Mouse (Mus musculus): Measurements from ENCODE around the gene Afap1l2. TPM values are rescaled to one million over a fixed set of nuclear protein-coding genes. Genes with fewer than 3 reads are reported as not detected.

Afap1l2 gene
- 3.0 and 4.5 TPM in 2 replicates for polyA plus RNA-seq (2015; fragmentation: Nextera tagmentation; extraction: Ambion mirVana)

GRCm38 (mm10) chr19:57007781-57008710, at the start of gene Afap1l2:
Gene Afap1l2 (minus strand): TSS chr19:57008228.
- Histone ChIP-seq H3K9ac (ENCODE audit: low read length) (peak within 1 kb of the TSS; percentile 70), H3K36me3 (ENCODE audit: control insufficient read depth, insufficient read depth) (no peaks in the 10 kb centered on the region), H3K9me3 (replicated peaks; ENCODE audit: control insufficient read depth, low read length) (no peaks in the 10 kb centered on the region), H3K27me3 (ENCODE audit: control insufficient read depth, insufficient read depth, low read length) (peaks cover 25% of the 10 kb centered on the region), H3K27ac (ENCODE audit: low read length) (no peak within 1 kb of the TSS), H3K4me2 (ENCODE audit: low read depth, low read length) (peak within 1 kb of the TSS; percentile 97), H3K4me1 (ENCODE audit: control insufficient read depth, insufficient read depth, low read length) (no peaks in the 10 kb centered on the region), H3K4me3 (ENCODE audit: low read length) (peak within 1 kb of the TSS; percentile 60)
- peak; percentile 68; the same call in 1 of the 2 replicates for ATAC-seq (replicated peaks; ENCODE audit: extremely low read depth, insufficient read depth, low FRiP score)
- 2% methylated on average over 68 of the region's 68 CpGs for WGBS

- no peak overlapping the region for H3K9ac ChIP-seq (ENCODE audit: low read length)
- H3K4me3 ChIP-seq (ENCODE audit: low read length), result no peak overlapping the region
- ATAC-seq (replicated peaks; ENCODE audit: extremely low read depth, insufficient read depth, low FRiP score), result no peak
- no peak overlapping the region for H3K27ac ChIP-seq (ENCODE audit: low read length)
- WGBS, result 97% methylated on average over 2 of the region's 2 CpGs
- H3K9me3 ChIP-seq (replicated peaks; ENCODE audit: control insufficient read depth, low read length), result peaks cover 6% of the 10 kb centered on the region
- H3K4me2 ChIP-seq (ENCODE audit: low read depth, low read length), result no peak overlapping the region
- H3K36me3 ChIP-seq (ENCODE audit: control insufficient read depth, insufficient read depth), result peaks cover 38% of the 10 kb centered on the region
- no peaks in the 10 kb centered on the region for H3K4me1 ChIP-seq (ENCODE audit: control insufficient read depth, insufficient read depth, low read length)
- no peaks in the 10 kb centered on the region for H3K27me3 ChIP-seq (ENCODE audit: control insufficient read depth, insufficient read depth, low read length)
These were observed 49.5 kb upstream of the Afap1l2 start for GRCm38 (mm10) chr19:57057568-57057967.

GRCm38 (mm10) chr19:57055215-57056120, 47.4 kb upstream of the Afap1l2 start:
- Histone ChIP-seq H3K9me3 (replicated peaks; ENCODE audit: control insufficient read depth, low read length) (peaks cover 6% of the 10 kb centered on the region), H3K9ac (ENCODE audit: low read length) (no peak overlapping the region), H3K27me3 (ENCODE audit: control insufficient read depth, insufficient read depth, low read length) (no peaks in the 10 kb centered on the region), H3K4me3 (ENCODE audit: low read length) (no peak overlapping the region), H3K27ac (ENCODE audit: low read length) (no peak overlapping the region), H3K36me3 (ENCODE audit: control insufficient read depth, insufficient read depth) (peaks cover 28% of the 10 kb centered on the region), H3K4me1 (ENCODE audit: control insufficient read depth, insufficient read depth, low read length) (no peaks in the 10 kb centered on the region), H3K4me2 (ENCODE audit: low read depth, low read length) (no peak overlapping the region)
- ATAC-seq (replicated peaks; ENCODE audit: extremely low read depth, insufficient read depth, low FRiP score), result no peak
- WGBS, result 85% methylated on average over 16 of the region's 16 CpGs

- H3K4me1 ChIP-seq (ENCODE audit: control insufficient read depth, insufficient read depth, low read length), result no peaks in the 10 kb centered on the region
- H3K27me3 ChIP-seq (ENCODE audit: control insufficient read depth, insufficient read depth, low read length), result no peaks in the 10 kb centered on the region
- H3K4me3 ChIP-seq (ENCODE audit: low read length), result no peak overlapping the region
- ATAC-seq (replicated peaks; ENCODE audit: extremely low read depth, insufficient read depth, low FRiP score), result no peak
- 85% methylated on average over 8 of the region's 8 CpGs for WGBS
- peaks cover 10% of the 10 kb centered on the region for H3K36me3 ChIP-seq (ENCODE audit: control insufficient read depth, insufficient read depth)
- no peak overlapping the region for H3K27ac ChIP-seq (ENCODE audit: low read length)
- no peak overlapping the region for H3K9ac ChIP-seq (ENCODE audit: low read length)
- no peak overlapping the region for H3K4me2 ChIP-seq (ENCODE audit: low read depth, low read length)
- peaks cover 5% of the 10 kb centered on the region for H3K9me3 ChIP-seq (replicated peaks; ENCODE audit: control insufficient read depth, low read length)
These were observed 44.9 kb upstream of the Afap1l2 start for GRCm38 (mm10) chr19:57052959-57053358.

GRCm38 (mm10) chr19:57052016-57052415, 44.0 kb upstream of the Afap1l2 start:
- WGBS, result 85% methylated on average over 7 of the region's 7 CpGs
- no peak for ATAC-seq (replicated peaks; ENCODE audit: extremely low read depth, insufficient read depth, low FRiP score)
- H3K36me3 ChIP-seq (ENCODE audit: control insufficient read depth, insufficient read depth), result peaks cover 5% of the 10 kb centered on the region

GRCm38 (mm10) chr19:57049592-57050090, 41.6 kb upstream of the Afap1l2 start:
- no peaks in the 10 kb centered on the region for H3K4me1 ChIP-seq (ENCODE audit: control insufficient read depth, insufficient read depth, low read length)
- no peaks in the 10 kb centered on the region for H3K9me3 ChIP-seq (replicated peaks; ENCODE audit: control insufficient read depth, low read length)
- no peak overlapping the region for H3K4me2 ChIP-seq (ENCODE audit: low read depth, low read length)
- no peak overlapping the region for H3K9ac ChIP-seq (ENCODE audit: low read length)
- H3K4me3 ChIP-seq (ENCODE audit: low read length), result no peak overlapping the region
- WGBS, result 83% methylated on average over 16 of the region's 16 CpGs
- no peaks in the 10 kb centered on the region for H3K27me3 ChIP-seq (ENCODE audit: control insufficient read depth, insufficient read depth, low read length)
- no peak for ATAC-seq (replicated peaks; ENCODE audit: extremely low read depth, insufficient read depth, low FRiP score)
- peaks cover 14% of the 10 kb centered on the region for H3K36me3 ChIP-seq (ENCODE audit: control insufficient read depth, insufficient read depth)
- no peak overlapping the region for H3K27ac ChIP-seq (ENCODE audit: low read length)

More at GRCm38 (mm10) chr19:57052016-57052415, 44.0 kb upstream of the Afap1l2 start:
- no peak overlapping the region for H3K27ac ChIP-seq (ENCODE audit: low read length)
- no peaks in the 10 kb centered on the region for H3K4me1 ChIP-seq (ENCODE audit: control insufficient read depth, insufficient read depth, low read length)
- H3K9me3 ChIP-seq (replicated peaks; ENCODE audit: control insufficient read depth, low read length), result no peaks in the 10 kb centered on the region
- H3K27me3 ChIP-seq (ENCODE audit: control insufficient read depth, insufficient read depth, low read length), result no peaks in the 10 kb centered on the region
- no peak overlapping the region for H3K4me2 ChIP-seq (ENCODE audit: low read depth, low read length)
- H3K9ac ChIP-seq (ENCODE audit: low read length), result no peak overlapping the region
- no peak overlapping the region for H3K4me3 ChIP-seq (ENCODE audit: low read length)

GRCm38 (mm10) chr19:57047671-57048320, 39.8 kb upstream of the Afap1l2 start:
- WGBS, result 81% methylated on average over 9 of the region's 9 CpGs
- no peaks in the 10 kb centered on the region for H3K4me1 ChIP-seq (ENCODE audit: control insufficient read depth, insufficient read depth, low read length)
- no peak overlapping the region for H3K4me3 ChIP-seq (ENCODE audit: low read length)
- H3K27ac ChIP-seq (ENCODE audit: low read length), result no peak overlapping the region
- no peak overlapping the region for H3K9ac ChIP-seq (ENCODE audit: low read length)
- no peak for ATAC-seq (replicated peaks; ENCODE audit: extremely low read depth, insufficient read depth, low FRiP score)
- peaks cover 25% of the 10 kb centered on the region for H3K36me3 ChIP-seq (ENCODE audit: control insufficient read depth, insufficient read depth)
- H3K27me3 ChIP-seq (ENCODE audit: control insufficient read depth, insufficient read depth, low read length), result no peaks in the 10 kb centered on the region
- no peaks in the 10 kb centered on the region for H3K9me3 ChIP-seq (replicated peaks; ENCODE audit: control insufficient read depth, low read length)
- H3K4me2 ChIP-seq (ENCODE audit: low read depth, low read length), result no peak overlapping the region

GRCm38 (mm10) chr19:57039258-57039657, 31.2 kb upstream of the Afap1l2 start:
- Histone ChIP-seq H3K9me3 (replicated peaks; ENCODE audit: control insufficient read depth, low read length) (no peaks in the 10 kb centered on the region), H3K9ac (ENCODE audit: low read length) (no peak overlapping the region), H3K27ac (ENCODE audit: low read length) (no peak overlapping the region), H3K4me2 (ENCODE audit: low read depth, low read length) (no peak overlapping the region), H3K4me1 (ENCODE audit: control insufficient read depth, insufficient read depth, low read length) (no peaks in the 10 kb centered on the region), H3K27me3 (ENCODE audit: control insufficient read depth, insufficient read depth, low read length) (no peaks in the 10 kb centered on the region), H3K36me3 (ENCODE audit: control insufficient read depth, insufficient read depth) (peaks cover 48% of the 10 kb centered on the region), H3K4me3 (ENCODE audit: low read length) (no peak overlapping the region)
- 77% methylated on average over 6 of the region's 6 CpGs for WGBS
- no peak for ATAC-seq (replicated peaks; ENCODE audit: extremely low read depth, insufficient read depth, low FRiP score)
